Comparison of ENCODE assay signal across 8 mouse cellular contexts in the genomic region with DNA sequence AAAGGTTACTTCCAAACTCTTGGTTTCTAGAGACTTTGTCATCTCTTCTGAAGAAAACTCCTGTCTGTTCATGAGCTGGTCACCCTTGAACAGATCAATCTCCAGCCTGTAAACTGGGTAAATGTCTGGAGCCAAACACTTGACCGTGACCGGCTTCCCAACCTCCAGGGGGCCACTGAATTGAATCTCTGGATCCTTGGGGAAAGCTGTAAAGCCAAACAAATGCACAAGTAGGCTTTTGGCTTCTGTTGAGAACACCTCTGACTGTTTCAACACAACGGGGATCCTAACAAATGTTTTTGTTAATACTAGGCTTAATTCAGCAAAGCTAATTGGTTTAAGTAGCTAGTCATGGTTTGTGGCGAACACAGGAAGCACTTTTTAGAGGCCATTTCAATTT. TPM values are rescaled to one million over a fixed set of nuclear protein-coding genes. Genes with fewer than 3 reads are reported as not detected.
DNase-seq lines count a peak whose midpoint lies in the region; ATAC-seq lines count a peak whose summit lies in the region.

No protein-coding gene starts in this region.

- H3K4me3 ChIP-seq in lung, embryonic 16.5 days (ENCODE audit: low read length), result peak overlapping the region; percentile 40
- H3K4me3 ChIP-seq in limb, embryonic 12.5 days (replicated peaks), result peak overlapping the region; percentile 50
- no peak overlapping the region; the same call in 1 of the 2 replicates for H3K4me3 ChIP-seq in neural tube, embryonic 14.5 days (ENCODE audit: low read depth, low read length)

- peak overlapping the region; percentile 50 for H3K4me2 ChIP-seq in lung, embryonic 16.5 days (ENCODE audit: low read depth, low read length)
- H3K4me2 ChIP-seq in limb, embryonic 12.5 days, result peak overlapping the region; percentile 65
- H3K4me2 ChIP-seq in neural tube, embryonic 14.5 days (ENCODE audit: low read depth, low read length), result peak overlapping the region; percentile 21

- H3K9me3 ChIP-seq in lung, embryonic 16.5 days (ENCODE audit: control insufficient read depth, low read length), result no peaks in the 10 kb centered on the region
- no peaks in the 10 kb centered on the region for H3K9me3 ChIP-seq in limb, embryonic 12.5 days
- H3K9me3 ChIP-seq in neural tube, embryonic 14.5 days (ENCODE audit: control insufficient read depth, low read length), result no peaks in the 10 kb centered on the region

- no peak overlapping the region for H3K9ac ChIP-seq in lung, embryonic 16.5 days (ENCODE audit: low read length)
- H3K9ac ChIP-seq in limb, embryonic 12.5 days (replicated peaks), result no peak overlapping the region
- no peak overlapping the region for H3K9ac ChIP-seq in neural tube, embryonic 14.5 days (replicated peaks; ENCODE audit: low read depth, low read length)

- no peak overlapping the region for H3K27ac ChIP-seq in lung, embryonic 16.5 days (ENCODE audit: low read length)
- H3K27ac ChIP-seq in limb, embryonic 12.5 days, result peak overlapping the region; percentile 90
- no peak overlapping the region for H3K27ac ChIP-seq in neural tube, embryonic 14.5 days (ENCODE audit: low read depth, low read length)

- peaks cover 4% of the 10 kb centered on the region for H3K36me3 ChIP-seq in lung, embryonic 16.5 days (ENCODE audit: control insufficient read depth, insufficient read depth, low read length)
- peaks cover 29% of the 10 kb centered on the region for H3K36me3 ChIP-seq in limb, embryonic 12.5 days
- H3K36me3 ChIP-seq in neural tube, embryonic 14.5 days (ENCODE audit: control insufficient read depth, insufficient read depth, low read length), result no peaks in the 10 kb centered on the region

- no peak for ATAC-seq in lung, embryonic 16.5 days (ENCODE audit: low read depth)
- no peak for ATAC-seq in limb, embryonic 12.5 days (ENCODE audit: insufficient number of reproducible peaks, insufficient read depth, low FRiP score, low TSS enrichment, low read depth)
- ATAC-seq in neural tube, embryonic 14.5 days (ENCODE audit: low read depth), result 0 out of 2 replicates have a peak, but pooled peaks have one; percentile 18

- H3K4me1 ChIP-seq in lung, embryonic 16.5 days (replicated peaks; ENCODE audit: control insufficient read depth, insufficient read depth, low read length), result peaks cover 2% of the 10 kb centered on the region; the same call in 1 of the 2 replicates
- peaks cover 19% of the 10 kb centered on the region for H3K4me1 ChIP-seq in limb, embryonic 12.5 days (replicated peaks)
- H3K4me1 ChIP-seq in neural tube, embryonic 14.5 days (ENCODE audit: control insufficient read depth, insufficient read depth, low read length), result 0 out of 2 replicates have a peak, but pooled peaks cover 3% of the 10 kb centered on the region

- H3K27me3 ChIP-seq in lung, embryonic 16.5 days (ENCODE audit: control insufficient read depth, insufficient read depth, low read depth, low read length), result no peaks in the 10 kb centered on the region
- no peaks in the 10 kb centered on the region for H3K27me3 ChIP-seq in limb, embryonic 12.5 days
- H3K27me3 ChIP-seq in neural tube, embryonic 14.5 days (ENCODE audit: control insufficient read depth, insufficient read depth, low read length), result no peaks in the 10 kb centered on the region

- DNase-seq in embryo, embryonic 11 days, result peak; percentile 42
- DNase-seq in embryo, embryonic 10 days (ENCODE audit: low spot score), result no peak
- DNase-seq in lung, adult 18-20 months, result no peak
- no peak for DNase-seq in adrenal gland, postnatal 25 days
- no peak for DNase-seq in gastrocnemius, postnatal 10 days

- 46% methylated on average over 4 of the region's 4 CpGs for WGBS in lung, embryonic 16.5 days
- WGBS in limb, embryonic 12.5 days, result 20% methylated on average over 4 of the region's 4 CpGs
- 16% methylated on average over 4 of the region's 4 CpGs for WGBS in neural tube, embryonic 14.5 days

RNA-seq across cellular contexts. Expression of a gene that starts 3.4 kb away (rescaled TPM):
- 117 and 118 TPM in 2 replicates for polyA plus RNA-seq in lung, embryonic 16.5 days (2015; fragmentation: Nextera tagmentation; extraction: Ambion mirVana)
- polyA plus RNA-seq in limb, embryonic 12.5 days (2016; fragmentation: Nextera tagmentation; extraction: Ambion mirVana), result 77.8 and 87.7 TPM in 2 replicates
- 24.7 and 31.6 TPM in 2 replicates for polyA plus RNA-seq in neural tube, embryonic 14.5 days (2014; fragmentation: Nextera tagmentation; extraction: Ambion mirVana)
- 10.8 and 13.1 TPM in 2 replicates for total RNA-seq in adrenal gland, postnatal 25 days (2021)
- 10 to 100 TPM; 12.6 to 14.2 TPM for total RNA-seq in gastrocnemius, postnatal 10 days (2021)
